Mouse (Mus musculus): Measurements from ENCODE around the gene Gm10490. TPM values are rescaled to one million over a fixed set of nuclear protein-coding genes. Genes with fewer than 3 reads are reported as not detected.
A peak's percentile ranks its signal among the peaks of the same experiment; 100 is the strongest.
"Not testable (repeated sequence)": the region's sequence is repeated elsewhere in the genome, so short reads cannot be mapped to it uniquely, and the experiment has no call there.

Gene Gm10490
- polyA plus RNA-seq, 1 experiment from 2014 or later: not detected

DNA sequence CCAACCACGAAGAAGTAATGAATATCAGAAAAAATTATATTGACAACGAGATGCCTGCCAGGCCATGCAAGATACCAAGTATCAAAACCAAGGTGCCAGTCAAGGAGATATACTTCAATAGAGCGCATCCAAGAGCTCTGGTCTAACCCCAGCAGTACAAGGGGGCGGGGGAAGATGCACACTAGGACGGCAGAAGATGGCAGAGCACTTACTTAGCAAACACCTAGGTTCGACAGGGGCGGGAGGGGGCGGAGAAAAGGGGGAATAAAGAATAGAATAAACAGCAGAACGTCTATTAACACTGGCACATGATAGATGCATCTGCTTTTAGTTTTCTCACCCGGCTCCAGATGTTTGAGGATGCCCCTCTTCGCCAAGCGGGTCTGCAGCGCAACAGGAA, 11.1 kb upstream of the Gm10490 start:
- Histone ChIP-seq H3K27me3 (no peaks in the 10 kb centered on the region), H3K9me3 (no peaks in the 10 kb centered on the region), H3K27ac (peak overlapping the region; percentile 79; the same call in 1 of the 2 replicates), H3K4me1 (peaks cover 6% of the 10 kb centered on the region; the same call in 1 of the 2 replicates), H3K36me3 (peaks cover 26% of the 10 kb centered on the region), H3K9ac (peak overlapping the region; percentile 54), H3K4me2 (replicated peaks) (peak overlapping the region; percentile 63), H3K4me3 (peak overlapping the region; percentile 56)
- no peak for ATAC-seq (ENCODE audit: low FRiP score, low read depth)
- WGBS: 39% methylated on average over 13 of the region's 13 CpGs

DNA sequence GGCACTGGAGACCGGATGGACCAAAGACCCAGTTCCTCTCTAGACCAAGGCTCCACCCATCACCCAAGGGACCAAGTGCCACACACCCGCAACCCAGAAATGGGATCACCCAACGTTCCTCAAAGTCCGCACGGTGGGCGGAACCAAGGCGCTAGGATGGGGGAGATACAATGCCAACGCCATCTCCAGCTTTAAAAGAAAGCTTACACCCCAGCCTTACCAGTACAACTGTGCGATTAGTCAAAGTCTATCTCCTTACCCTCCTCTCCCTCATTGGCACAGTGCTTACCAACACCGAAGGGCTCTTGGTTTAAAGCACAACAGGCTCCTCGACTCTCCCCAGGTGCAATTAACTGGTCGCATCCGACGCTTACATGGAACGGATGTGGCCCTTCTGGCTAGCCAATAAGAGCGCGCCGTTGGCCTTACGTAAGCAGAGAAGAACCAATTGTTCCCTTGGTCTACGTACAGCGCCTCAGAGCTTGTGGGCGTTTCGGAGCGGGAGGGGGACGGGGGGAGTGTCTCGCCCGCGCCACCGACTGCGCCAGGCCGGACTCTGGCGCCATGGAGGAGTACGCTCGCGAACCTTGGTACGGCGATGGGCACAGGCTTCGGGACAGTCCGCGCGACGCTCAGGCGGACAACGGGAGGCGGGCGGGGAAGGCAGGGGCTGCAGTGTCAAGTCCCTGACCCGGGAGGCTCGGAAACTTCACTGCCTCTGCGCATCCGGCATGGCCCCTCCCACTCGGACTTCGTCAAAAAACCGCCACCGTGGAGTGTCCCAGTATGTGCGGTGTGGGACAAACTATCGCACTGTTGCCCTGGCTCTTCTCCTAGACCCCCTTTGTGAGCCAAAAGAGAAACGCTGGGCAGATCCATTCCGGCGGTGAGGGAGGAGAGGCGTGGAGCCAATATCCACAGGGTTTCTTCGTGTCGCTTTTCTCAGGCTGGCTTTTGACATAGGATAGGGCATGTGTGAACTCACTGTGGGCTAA, 10.2 kb upstream of the Gm10490 start, which contains the start of the genes Pqbp1 and Timm17b:
Gene Pqbp1, minus strand, starts transcription at position 390 of the 995 bp plus-strand sequence.
Gene Timm17b, plus strand, starts transcription at position 478 of the 995 bp plus-strand sequence.
- peak within 1 kb of the TSS; percentile 70 for H3K9ac ChIP-seq
- no peaks in the 10 kb centered on the region for H3K9me3 ChIP-seq
- WGBS: 18% methylated on average over 62 of the region's 62 CpGs
- peaks cover 19% of the 10 kb centered on the region for H3K36me3 ChIP-seq
- H3K4me2 ChIP-seq (replicated peaks): peak within 1 kb of the TSS; percentile 63
- peak within 1 kb of the TSS; percentile 79 for H3K27ac ChIP-seq
- ATAC-seq (ENCODE audit: low FRiP score, low read depth): peak; percentile 99
- no peaks in the 10 kb centered on the region for H3K27me3 ChIP-seq
- peaks cover 6% of the 10 kb centered on the region; the same call in 1 of the 2 replicates for H3K4me1 ChIP-seq
- peak within 1 kb of the TSS; percentile 56 for H3K4me3 ChIP-seq

DNA sequence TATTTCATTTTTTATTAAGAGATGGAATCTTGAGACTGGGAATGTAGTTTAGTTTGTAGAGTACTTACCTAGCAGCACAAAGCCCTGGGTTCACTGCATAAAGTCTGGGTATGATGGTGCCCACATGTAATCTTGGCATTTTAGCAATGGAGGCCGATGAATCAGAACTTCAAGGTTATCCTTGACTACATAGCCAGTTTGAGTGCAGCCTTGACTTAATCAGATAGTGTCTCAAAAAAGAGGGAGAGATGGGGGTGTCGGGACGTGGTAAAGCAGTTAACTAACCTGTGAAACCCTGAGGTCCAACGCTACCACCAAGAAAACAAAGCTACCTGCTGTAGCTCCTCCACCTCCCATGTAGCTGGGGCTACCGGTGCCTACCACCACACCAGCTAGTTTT, 4.9 kb upstream of the Gm10490 start:
- WGBS: 86% methylated on average over 5 of the region's 5 CpGs
- no peak overlapping the region for H3K9ac ChIP-seq
- H3K27me3 ChIP-seq: no peaks in the 10 kb centered on the region
- H3K36me3 ChIP-seq: peaks cover 12% of the 10 kb centered on the region
- H3K9me3 ChIP-seq: no peaks in the 10 kb centered on the region
- ATAC-seq (ENCODE audit: low FRiP score, low read depth): no peak
- H3K4me1 ChIP-seq: no peaks in the 10 kb centered on the region
- H3K4me3 ChIP-seq: no peak overlapping the region
- no peak overlapping the region for H3K27ac ChIP-seq
- H3K4me2 ChIP-seq (replicated peaks): no peak overlapping the region

DNA sequence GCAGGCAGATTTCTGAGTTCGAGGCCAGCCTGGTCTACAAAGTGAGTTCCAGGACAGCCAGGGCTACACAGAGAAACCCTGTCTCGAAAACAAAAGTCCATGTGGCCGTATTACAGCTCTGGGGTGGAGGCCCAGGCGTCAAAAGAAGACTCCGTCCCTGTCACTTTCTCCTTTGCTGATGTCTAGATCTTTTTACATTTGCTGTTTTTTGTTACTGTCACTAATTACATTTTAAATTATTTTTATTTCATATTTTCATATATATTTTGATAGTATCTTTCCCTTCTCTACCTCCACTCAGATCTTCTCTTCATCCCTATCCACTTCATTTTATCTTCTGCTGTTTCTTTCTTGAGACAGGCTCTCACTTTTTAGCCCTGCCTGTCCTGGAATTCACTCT, 1.6 kb upstream of the Gm10490 start, which contains the start of gene Gm10491:
Gene Gm10491, minus strand, starts transcription at position 101 of the 400 bp plus-strand sequence.
- no peak within 1 kb of the TSS for H3K27ac ChIP-seq
- H3K36me3 ChIP-seq: peaks cover 12% of the 10 kb centered on the region
- no peak for ATAC-seq (ENCODE audit: low FRiP score, low read depth)
- H3K4me2 ChIP-seq (replicated peaks): no peak within 1 kb of the TSS
- no peak within 1 kb of the TSS for H3K4me3 ChIP-seq
- no peaks in the 10 kb centered on the region for H3K27me3 ChIP-seq
- no peaks in the 10 kb centered on the region for H3K4me1 ChIP-seq
- no peaks in the 10 kb centered on the region for H3K9me3 ChIP-seq
- no peak within 1 kb of the TSS for H3K9ac ChIP-seq
- 91% methylated on average over 5 of the region's 5 CpGs for WGBS

DNA sequence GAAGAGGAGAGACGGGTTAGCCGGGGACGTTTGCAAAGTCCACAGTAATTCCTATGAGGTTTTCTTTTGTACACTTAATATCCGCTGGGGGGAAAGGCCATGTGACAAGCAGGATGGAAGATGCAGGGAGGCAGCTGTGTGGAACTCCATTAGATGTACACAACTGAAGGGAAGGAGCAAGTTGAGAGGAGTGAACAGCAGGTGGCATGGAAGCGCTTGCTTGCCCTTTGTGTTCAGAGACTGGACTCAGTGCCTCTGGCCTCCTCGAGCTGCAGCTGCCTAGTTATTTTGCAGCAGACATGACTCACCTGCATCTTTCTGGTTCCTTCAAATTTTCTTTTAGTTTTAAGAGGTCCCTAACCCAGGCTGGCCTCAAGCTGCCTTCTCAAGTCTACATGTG, 1.1 kb downstream of the Gm10490 start:
- no peak overlapping the region for H3K4me3 ChIP-seq
- H3K27ac ChIP-seq: no peak overlapping the region
- H3K4me1 ChIP-seq: no peaks in the 10 kb centered on the region
- no peak overlapping the region for H3K9ac ChIP-seq
- no peak overlapping the region for H3K4me2 ChIP-seq (replicated peaks)
- no peaks in the 10 kb centered on the region for H3K27me3 ChIP-seq
- H3K36me3 ChIP-seq: peaks cover 12% of the 10 kb centered on the region
- WGBS: 69% methylated on average over 6 of the region's 6 CpGs
- H3K9me3 ChIP-seq: no peaks in the 10 kb centered on the region
- ATAC-seq (ENCODE audit: low FRiP score, low read depth): no peak

DNA sequence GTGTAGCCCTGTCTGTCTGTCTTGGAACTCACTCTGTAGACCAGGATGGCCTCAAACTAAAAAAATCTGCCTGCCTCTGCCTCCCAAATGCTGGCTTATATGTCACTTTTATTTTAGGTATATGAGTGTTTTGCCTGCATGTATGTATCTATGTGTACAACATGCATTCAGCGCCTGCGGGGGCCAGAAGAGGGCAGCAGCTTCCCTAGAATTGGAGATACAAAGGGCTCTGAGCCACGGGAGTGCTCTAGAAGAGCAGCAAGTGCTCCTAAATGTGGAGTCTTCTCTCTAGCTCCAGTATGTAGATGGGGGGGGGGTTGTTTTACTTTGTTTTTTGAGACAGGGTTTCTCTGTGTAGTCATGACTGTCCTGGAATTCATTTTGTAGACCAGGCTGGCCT, 6.3 kb downstream of the Gm10490 start:
- H3K27me3 ChIP-seq: peaks cover 25% of the 10 kb centered on the region
- H3K4me3 ChIP-seq; H3K9me3 ChIP-seq; H3K36me3 ChIP-seq; H3K4me2 ChIP-seq (replicated peaks); H3K27ac ChIP-seq; ATAC-seq (ENCODE audit: low FRiP score, low read depth); H3K4me1 ChIP-seq; H3K9ac ChIP-seq: not testable (repeated sequence)
- WGBS: 15% methylated on average over 3 of the region's 3 CpGs

DNA sequence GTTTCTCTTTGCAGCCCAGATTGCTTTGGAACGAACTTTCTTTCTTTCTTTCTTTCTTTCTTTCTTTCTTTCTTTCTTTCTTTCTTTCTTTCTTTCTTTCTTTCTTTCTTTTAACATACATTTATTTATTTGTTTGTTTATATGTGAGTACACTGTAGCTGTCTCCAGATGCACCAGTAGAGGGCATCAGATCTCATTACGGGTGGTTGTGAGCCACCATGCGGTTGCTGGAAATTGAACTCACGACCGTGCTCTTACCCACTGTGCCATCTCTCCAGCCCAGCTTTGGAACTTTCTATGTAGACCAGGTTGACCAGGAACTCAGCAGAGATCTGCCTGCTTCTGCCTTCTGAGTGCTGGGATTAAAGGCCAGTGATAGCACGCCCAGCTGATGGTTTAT, 8.6 kb downstream of the Gm10490 start:
- H3K4me1 ChIP-seq; H3K9ac ChIP-seq; ATAC-seq (ENCODE audit: low FRiP score, low read depth); H3K27ac ChIP-seq; H3K9me3 ChIP-seq; H3K4me3 ChIP-seq; H3K36me3 ChIP-seq; H3K4me2 ChIP-seq (replicated peaks): not testable (repeated sequence)
- peaks cover 48% of the 10 kb centered on the region for H3K27me3 ChIP-seq
- WGBS: 60% methylated on average over 6 of the region's 6 CpGs

DNA sequence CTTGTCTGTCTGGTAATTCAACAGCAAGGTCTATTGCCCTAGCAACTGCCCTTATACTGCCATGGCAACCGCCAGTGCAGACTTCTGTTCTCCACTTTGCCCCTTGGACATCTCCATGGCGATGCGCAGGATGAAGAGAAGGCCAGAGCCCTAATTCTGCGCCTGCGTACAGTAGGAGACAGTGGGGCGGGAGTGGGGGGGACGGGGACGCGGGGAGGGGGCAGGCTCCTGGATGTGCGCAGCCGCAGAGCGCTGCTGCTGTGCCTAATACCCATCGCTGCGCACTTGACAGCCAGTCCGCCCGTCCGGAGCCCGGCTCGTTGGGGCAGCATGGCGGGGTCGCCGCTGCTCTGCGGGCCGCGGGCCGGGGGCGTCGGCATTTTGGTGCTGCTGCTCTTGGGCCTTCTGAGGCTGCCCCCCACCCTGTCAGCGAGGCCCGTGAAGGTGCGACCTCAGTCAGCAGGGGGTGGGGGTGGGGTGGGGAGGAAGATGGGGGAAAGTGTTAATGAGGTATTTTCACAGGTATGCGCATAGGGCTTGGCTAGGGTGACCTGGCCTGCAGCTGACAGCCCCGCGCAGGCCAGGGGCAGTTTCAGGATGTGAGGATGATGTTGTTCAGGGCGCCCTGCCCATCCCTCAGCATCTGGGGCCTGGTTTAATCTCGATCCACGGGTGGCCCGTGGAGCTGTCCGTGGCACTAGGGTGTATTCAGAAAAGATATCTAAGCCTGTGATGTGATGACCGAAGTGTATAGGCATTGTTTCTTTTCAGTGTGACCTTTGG, 10.4 kb downstream of the Gm10490 start, which contains the start of gene Pcsk1n:
Gene Pcsk1n, plus strand, starts transcription at position 222 of the 783 bp plus-strand sequence.
- Histone ChIP-seq H3K9me3 (no peaks in the 10 kb centered on the region), H3K36me3 (no peaks in the 10 kb centered on the region), H3K27ac (no peak within 1 kb of the TSS), H3K4me3 (peak within 1 kb of the TSS; percentile 30), H3K4me2 (replicated peaks) (peak within 1 kb of the TSS; percentile 56), H3K4me1 (no peaks in the 10 kb centered on the region), H3K27me3 (peaks cover 66% of the 10 kb centered on the region), H3K9ac (no peak within 1 kb of the TSS)
- no peak for ATAC-seq (ENCODE audit: low FRiP score, low read depth)
- WGBS: 20% methylated on average over 29 of the region's 40 CpGs

DNA sequence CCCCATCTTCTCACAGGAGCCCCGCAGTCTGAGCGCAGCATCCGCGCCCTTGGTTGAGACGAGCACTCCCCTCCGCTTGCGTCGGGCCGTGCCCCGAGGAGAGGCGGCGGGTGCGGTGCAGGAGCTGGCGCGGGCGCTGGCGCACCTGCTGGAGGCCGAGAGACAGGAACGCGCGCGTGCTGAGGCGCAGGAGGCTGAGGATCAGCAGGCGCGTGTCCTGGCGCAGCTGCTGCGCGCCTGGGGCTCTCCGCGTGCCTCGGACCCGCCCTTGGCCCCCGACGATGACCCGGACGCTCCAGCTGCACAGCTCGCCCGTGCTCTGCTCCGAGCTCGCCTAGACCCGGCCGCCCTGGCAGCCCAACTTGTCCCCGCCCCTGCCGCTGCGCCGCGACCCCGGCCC, 12.7 kb downstream of the Gm10490 start:
- Histone ChIP-seq H3K4me3 (peak overlapping the region; percentile 31), H3K9ac (no peak overlapping the region), H3K27me3 (peaks cover 85% of the 10 kb centered on the region), H3K36me3 (no peaks in the 10 kb centered on the region), H3K27ac (no peak overlapping the region), H3K4me1 (no peaks in the 10 kb centered on the region), H3K9me3 (no peaks in the 10 kb centered on the region), H3K4me2 (replicated peaks) (peak overlapping the region; percentile 58)
- ATAC-seq (ENCODE audit: low FRiP score, low read depth): no peak
- 10% methylated on average over 44 of the region's 48 CpGs for WGBS

DNA sequence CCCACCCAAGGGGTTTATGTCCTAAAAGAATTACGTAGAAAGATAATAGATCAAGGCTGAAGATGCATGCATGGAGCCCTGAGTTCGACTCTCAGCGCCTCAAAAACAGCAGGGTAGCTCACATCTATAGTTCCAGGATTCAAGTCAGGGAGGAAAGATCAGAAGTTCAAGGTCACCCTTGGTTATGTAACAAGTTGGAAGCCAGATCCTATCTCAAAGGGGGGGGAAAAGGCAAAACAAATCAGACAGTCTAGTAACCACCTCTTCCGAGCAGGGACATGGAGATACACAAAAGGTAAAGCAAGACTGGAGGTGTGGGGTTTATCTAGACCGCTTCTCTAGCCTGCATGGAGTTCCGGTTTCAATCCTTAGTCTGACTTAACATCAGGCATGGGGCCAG, 16.9 kb downstream of the Gm10490 start:
- peaks cover 88% of the 10 kb centered on the region for H3K27me3 ChIP-seq
- H3K9me3 ChIP-seq: peaks cover 4% of the 10 kb centered on the region; the same call in 1 of the 2 replicates
- no peak overlapping the region for H3K4me3 ChIP-seq
- H3K36me3 ChIP-seq: peaks cover 17% of the 10 kb centered on the region
- ATAC-seq (ENCODE audit: low FRiP score, low read depth): no peak
- H3K9ac ChIP-seq: no peak overlapping the region
- H3K27ac ChIP-seq: no peak overlapping the region
- 62% methylated on average over 6 of the region's 6 CpGs for WGBS
- H3K4me2 ChIP-seq (replicated peaks): no peak overlapping the region
- no peaks in the 10 kb centered on the region for H3K4me1 ChIP-seq

DNA sequence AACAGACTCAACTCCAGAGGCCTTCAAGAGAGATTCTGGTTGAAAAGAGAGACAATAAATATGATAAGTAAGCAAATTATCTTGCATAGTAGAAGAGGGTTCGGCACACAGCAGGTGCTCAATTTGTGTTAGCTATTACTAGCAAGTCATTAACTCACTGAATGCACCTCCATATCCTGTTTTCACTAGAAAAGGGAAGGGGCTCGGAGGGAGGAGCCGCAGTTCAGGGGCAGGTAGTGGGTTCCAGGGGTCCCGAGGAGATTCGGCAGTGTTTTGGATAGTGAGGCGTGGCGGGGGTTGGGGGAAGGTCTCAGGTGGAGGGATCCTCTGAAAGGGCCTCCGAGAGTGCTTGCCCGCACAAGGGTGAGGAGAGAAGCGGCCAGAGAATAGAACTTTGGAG, 17.8 kb downstream of the Gm10490 start:
- ATAC-seq (ENCODE audit: low FRiP score, low read depth): no peak
- 16% methylated on average over 10 of the region's 10 CpGs for WGBS
- peaks cover 4% of the 10 kb centered on the region; the same call in 1 of the 2 replicates for H3K9me3 ChIP-seq
- H3K4me1 ChIP-seq: no peaks in the 10 kb centered on the region
- H3K27me3 ChIP-seq: peaks cover 79% of the 10 kb centered on the region
- no peak overlapping the region for H3K4me3 ChIP-seq
- H3K36me3 ChIP-seq: peaks cover 25% of the 10 kb centered on the region
- no peak overlapping the region for H3K9ac ChIP-seq
- no peak overlapping the region for H3K4me2 ChIP-seq (replicated peaks)
- no peak overlapping the region for H3K27ac ChIP-seq

Measured in limb, embryonic 13.5 days (tissue).